Mouse (Mus musculus): ENCODE data around the gene Dnajc12.

GRCm38 (mm10) chr10:63344751-63345150, 37.5 kb upstream of the Dnajc12 start:
- TF ChIP-seq POLR2A (IDR thresholded peaks at IDR 0.05; ENCODE audit: insufficient read length, low read depth) = no peak
- TF ChIP-seq MAX (IDR thresholded peaks at IDR 0.05; ENCODE audit: low read depth) = no peak
- no peak for TF ChIP-seq TCF3 (IDR thresholded peaks at IDR 0.05; ENCODE audit: insufficient read length, low read depth)
- no peak for TF ChIP-seq MYOD1 (IDR thresholded peaks at IDR 0.05; ENCODE audit: control insufficient read depth in 1 of 3, insufficient read length in 2 of 3, low read depth in 2 of 3)
- TF ChIP-seq TCF12 (IDR thresholded peaks at IDR 0.05; ENCODE audit: insufficient read depth, poor library complexity, severe bottlenecking) = no peak
- no peak for TF ChIP-seq USF1 (IDR thresholded peaks at IDR 0.05; ENCODE audit: low read depth)
- TF ChIP-seq E2F4 (IDR thresholded peaks at IDR 0.05; ENCODE audit: insufficient read depth) = no peak
- no peak for TF ChIP-seq MYOG (IDR thresholded peaks at IDR 0.05; ENCODE audit: control insufficient read depth in 1 of 3, insufficient read depth in 1 of 3, insufficient read length in 2 of 3, low read depth in 2 of 3)
